Mouse (Mus musculus): ENCODE data around the gene Myl12a. TPM values are rescaled to one million over a fixed set of nuclear protein-coding genes. Genes with fewer than 3 reads are reported as not detected.

Gene Myl12a
- polyA plus RNA-seq, 1 experiment from 2014 or later: 832 TPM

- peak overlapping the region; percentile 80 for H3K27ac ChIP-seq (ENCODE audit: poor library complexity, severe bottlenecking)
- 29% methylated on average over 5 of the region's 5 CpGs for WGBS
- H3K9me3 ChIP-seq (replicated peaks): no peaks in the 10 kb centered on the region
- peaks cover 64% of the 10 kb centered on the region for H3K4me1 ChIP-seq (replicated peaks)
- peak overlapping the region; percentile 46; the same call in 1 of the 2 replicates for H3K4me3 ChIP-seq
- no peaks in the 10 kb centered on the region for H3K27me3 ChIP-seq (replicated peaks)
- peak overlapping the region; percentile 67 for H3K4me2 ChIP-seq
- no peak for ATAC-seq (ENCODE audit: insufficient number of reproducible peaks, low FRiP score)
- peak overlapping the region; percentile 76 for H3K9ac ChIP-seq
- peaks cover 21% of the 10 kb centered on the region for H3K36me3 ChIP-seq
Observed at GRCm38 (mm10) chr17:70999187-70999586, 3.5 kb downstream of the Myl12a start.

- Histone ChIP-seq H3K27ac (ENCODE audit: poor library complexity, severe bottlenecking) (peak overlapping the region; percentile 94), H3K36me3 (peaks cover 21% of the 10 kb centered on the region), H3K27me3 (replicated peaks) (no peaks in the 10 kb centered on the region), H3K4me3 (peak overlapping the region; percentile 32), H3K4me1 (replicated peaks) (peaks cover 62% of the 10 kb centered on the region), H3K9ac (peak overlapping the region; percentile 47; the same call in 1 of the 2 replicates), H3K9me3 (replicated peaks) (no peaks in the 10 kb centered on the region), H3K4me2 (peak overlapping the region; percentile 62)
- WGBS: 34% methylated on average over 9 of the region's 9 CpGs
- ATAC-seq (ENCODE audit: insufficient number of reproducible peaks, low FRiP score): no peak
Observed at GRCm38 (mm10) chr17:70998400-70998975, 4.2 kb downstream of the Myl12a start.

GRCm38 (mm10) chr17:70997836-70998235, 4.8 kb downstream of the Myl12a start:
- WGBS: 12% methylated on average over 6 of the region's 6 CpGs
- Histone ChIP-seq H3K4me1 (replicated peaks) (peaks cover 60% of the 10 kb centered on the region), H3K9ac (peak overlapping the region; percentile 47), H3K4me3 (peak overlapping the region; percentile 32; the same call in 1 of the 2 replicates), H3K36me3 (peaks cover 22% of the 10 kb centered on the region), H3K27ac (ENCODE audit: poor library complexity, severe bottlenecking) (peak overlapping the region; percentile 94), H3K9me3 (replicated peaks) (no peaks in the 10 kb centered on the region), H3K27me3 (replicated peaks) (no peaks in the 10 kb centered on the region), H3K4me2 (peak overlapping the region; percentile 62)
- no peak for ATAC-seq (ENCODE audit: insufficient number of reproducible peaks, low FRiP score)

- no peak for ATAC-seq (ENCODE audit: insufficient number of reproducible peaks, low FRiP score)
- H3K27ac ChIP-seq (ENCODE audit: poor library complexity, severe bottlenecking): peak overlapping the region; percentile 44; the same call in 1 of the 2 replicates
- H3K27me3 ChIP-seq (replicated peaks): no peaks in the 10 kb centered on the region
- H3K36me3 ChIP-seq: peaks cover 40% of the 10 kb centered on the region
- H3K4me1 ChIP-seq (replicated peaks): peaks cover 80% of the 10 kb centered on the region
- no peak overlapping the region for H3K4me3 ChIP-seq
- no peaks in the 10 kb centered on the region for H3K9me3 ChIP-seq (replicated peaks)
- H3K9ac ChIP-seq: no peak overlapping the region
- H3K4me2 ChIP-seq: no peak overlapping the region
- 85% methylated on average over 6 of the region's 6 CpGs for WGBS
Observed at GRCm38 (mm10) chr17:70995551-70995950, 7.1 kb downstream of the Myl12a start.

GRCm38 (mm10) chr17:70994671-70995070, 8.0 kb downstream of the Myl12a start:
- Histone ChIP-seq H3K4me1 (replicated peaks) (peaks cover 77% of the 10 kb centered on the region), H3K9ac (peak overlapping the region; percentile 39; the same call in 1 of the 2 replicates), H3K4me2 (no peak overlapping the region), H3K27me3 (replicated peaks) (no peaks in the 10 kb centered on the region), H3K4me3 (no peak overlapping the region), H3K9me3 (replicated peaks) (no peaks in the 10 kb centered on the region), H3K36me3 (peaks cover 40% of the 10 kb centered on the region), H3K27ac (ENCODE audit: poor library complexity, severe bottlenecking) (peak overlapping the region; percentile 91)
- ATAC-seq (ENCODE audit: insufficient number of reproducible peaks, low FRiP score): no peak
- 73% methylated on average over 6 of the region's 6 CpGs for WGBS

GRCm38 (mm10) chr17:70993385-70993807, 9.3 kb downstream of the Myl12a start:
- 14% methylated on average over 3 of the region's 3 CpGs for WGBS
- ATAC-seq (ENCODE audit: insufficient number of reproducible peaks, low FRiP score): peak; percentile 26; the same call in 1 of the 2 replicates

GRCm38 (mm10) chr17:70992662-70993061, 10.0 kb downstream of the Myl12a start:
- no peaks in the 10 kb centered on the region for H3K9me3 ChIP-seq (replicated peaks)
- 79% methylated on average over 9 of the region's 9 CpGs for WGBS
- peak overlapping the region; percentile 53 for H3K27ac ChIP-seq (ENCODE audit: poor library complexity, severe bottlenecking)
- no peaks in the 10 kb centered on the region for H3K27me3 ChIP-seq (replicated peaks)
- H3K4me3 ChIP-seq: no peak overlapping the region
- H3K4me1 ChIP-seq (replicated peaks): peaks cover 75% of the 10 kb centered on the region
- H3K9ac ChIP-seq: peak overlapping the region; percentile 39
- no peak for ATAC-seq (ENCODE audit: insufficient number of reproducible peaks, low FRiP score)
- peaks cover 58% of the 10 kb centered on the region for H3K36me3 ChIP-seq
- no peak overlapping the region for H3K4me2 ChIP-seq

More at GRCm38 (mm10) chr17:70993385-70993807, 9.3 kb downstream of the Myl12a start:
- Histone ChIP-seq H3K4me3 (no peak overlapping the region), H3K27ac (ENCODE audit: poor library complexity, severe bottlenecking) (peak overlapping the region; percentile 91), H3K36me3 (peaks cover 53% of the 10 kb centered on the region), H3K9me3 (replicated peaks) (no peaks in the 10 kb centered on the region), H3K4me1 (replicated peaks) (peaks cover 79% of the 10 kb centered on the region), H3K4me2 (0 out of 2 replicates have a peak overlapping the region, but pooled peaks have one; percentile 31), H3K9ac (no peak overlapping the region), H3K27me3 (replicated peaks) (no peaks in the 10 kb centered on the region)

GRCm38 (mm10) chr17:70991706-70992625, 10.7 kb downstream of the Myl12a start:
- Histone ChIP-seq H3K4me3 (no peak overlapping the region), H3K4me2 (peak overlapping the region; percentile 86), H3K27me3 (replicated peaks) (no peaks in the 10 kb centered on the region), H3K36me3 (peaks cover 58% of the 10 kb centered on the region), H3K27ac (ENCODE audit: poor library complexity, severe bottlenecking) (peak overlapping the region; percentile 53), H3K9me3 (replicated peaks) (no peaks in the 10 kb centered on the region), H3K9ac (peak overlapping the region; percentile 39; the same call in 1 of the 2 replicates), H3K4me1 (replicated peaks) (peaks cover 70% of the 10 kb centered on the region)
- no peak for ATAC-seq (ENCODE audit: insufficient number of reproducible peaks, low FRiP score)
- WGBS: 81% methylated on average over 16 of the region's 16 CpGs

GRCm38 (mm10) chr17:70990403-70991303, 12.0 kb downstream of the Myl12a start:
- Histone ChIP-seq H3K9ac (peak overlapping the region; percentile 75), H3K27ac (ENCODE audit: poor library complexity, severe bottlenecking) (peak overlapping the region; percentile 95), H3K27me3 (replicated peaks) (no peaks in the 10 kb centered on the region), H3K4me1 (replicated peaks) (peaks cover 57% of the 10 kb centered on the region), H3K4me3 (peak overlapping the region; percentile 68), H3K4me2 (peak overlapping the region; percentile 86), H3K9me3 (replicated peaks) (no peaks in the 10 kb centered on the region), H3K36me3 (peaks cover 59% of the 10 kb centered on the region)
- ATAC-seq (ENCODE audit: insufficient number of reproducible peaks, low FRiP score): peak; percentile 90
- under 1% methylated on average over 67 of the region's 70 CpGs for WGBS

- H3K9ac ChIP-seq: peak overlapping the region; percentile 75
- no peaks in the 10 kb centered on the region for H3K27me3 ChIP-seq (replicated peaks)
- peak overlapping the region; percentile 95 for H3K27ac ChIP-seq (ENCODE audit: poor library complexity, severe bottlenecking)
- peak; percentile 47 for ATAC-seq (ENCODE audit: insufficient number of reproducible peaks, low FRiP score)
- peak overlapping the region; percentile 86 for H3K4me2 ChIP-seq
- H3K4me3 ChIP-seq: peak overlapping the region; percentile 68
- H3K36me3 ChIP-seq: peaks cover 60% of the 10 kb centered on the region
- 3% methylated on average over 24 of the region's 24 CpGs for WGBS
- H3K9me3 ChIP-seq (replicated peaks): no peaks in the 10 kb centered on the region
- H3K4me1 ChIP-seq (replicated peaks): peaks cover 54% of the 10 kb centered on the region
Observed at GRCm38 (mm10) chr17:70989991-70990390, 12.7 kb downstream of the Myl12a start.

Measured in heart, embryonic 12.5 days (tissue).